Mouse (Mus musculus) intestine, embryonic 14.5 days (tissue): ENCODE measurements around the gene Srgn. TPM values are rescaled to one million over a fixed set of nuclear protein-coding genes. Genes with fewer than 3 reads are reported as not detected.

Source experiments
- ATAC-seq: fragments of 200-750 bp; cut with Nextera tagmentation; replicated peaks from 2 replicates; pipeline ENCODE4 v1.8.0; 2017; ENCODE audit warnings: low read depth, moderate number of reproducible peaks, moderate TSS enrichment, moderate library complexity; ENCODE audit not compliant: low FRiP score, low TSS enrichment
- DNase-seq: peaks from one replicate; pipeline ENCODE4 v3.0.0-alpha.2; 2018; ENCODE audit warnings: low spot score
- H3K27ac ChIP-seq: fragments of 300-500 bp; sonication (generic); 2 replicates; pipeline ENCODE4 v1.5.1; 2014; ENCODE audit warnings: low read depth, mild to moderate bottlenecking, control low read depth
- H3K27me3 ChIP-seq: fragments of 300-500 bp; sonication (generic); replicated peaks from 2 replicates; pipeline ENCODE4 v1.6.1; 2014; ENCODE audit warnings: low read length, control low read depth; ENCODE audit not compliant: control insufficient read depth, insufficient read depth
- H3K36me3 ChIP-seq: fragments of 300-500 bp; sonication (generic); 2 replicates; pipeline ENCODE4 v1.6.1; 2014; ENCODE audit warnings: low read length, control low read depth; ENCODE audit not compliant: control insufficient read depth, insufficient read depth
- H3K4me1 ChIP-seq: fragments of 300-500 bp; sonication (generic); replicated peaks from 2 replicates; pipeline ENCODE4 v1.6.1; 2014; ENCODE audit warnings: low read length, control low read depth, mixed read lengths; ENCODE audit not compliant: control insufficient read depth, insufficient read depth
- H3K4me2 ChIP-seq: fragments of 300-500 bp; sonication (generic); 2 replicates; pipeline ENCODE4 v1.6.1; 2014; ENCODE audit warnings: low read length
- H3K4me3 ChIP-seq: fragments of 300-500 bp; sonication (generic); 2 replicates; pipeline ENCODE4 v1.5.1; 2014; ENCODE audit warnings: low read depth, low read length, control low read depth, mixed read lengths
- H3K9ac ChIP-seq: fragments of 300-500 bp; sonication (generic); 2 replicates; pipeline ENCODE4 v1.6.1; 2014; ENCODE audit warnings: mild to moderate bottlenecking, low read length
- H3K9me3 ChIP-seq: fragments of 300-500 bp; sonication (generic); 2 replicates; pipeline ENCODE4 v1.6.1; 2016; ENCODE audit warnings: low read length, control low read depth; ENCODE audit not compliant: control insufficient read depth
- WGBS: fragments of 180-500 bp; shearing (Covaris S2); extraction: QIAGEN DNeasy Blood & Tissue Kit; methylation state at CpG from one replicate; pipeline ENCODE4 v1.1.7; 2014; 5-methylcytosine and 5-hydroxymethylcytosine counted together
- polyA plus RNA-seq: library from polyadenylated mRNA; unstranded; fragments of >200 nt; fragmentation: Nextera tagmentation; extraction: Ambion mirVana; gene quantifications from 2 replicates; pipeline ENCODE4 v1.2.1, GENCODE M21; 2014

The Srgn gene
- polyA plus RNA-seq, 1 experiment from 2014 or later, result 11.8 TPM

DNA sequence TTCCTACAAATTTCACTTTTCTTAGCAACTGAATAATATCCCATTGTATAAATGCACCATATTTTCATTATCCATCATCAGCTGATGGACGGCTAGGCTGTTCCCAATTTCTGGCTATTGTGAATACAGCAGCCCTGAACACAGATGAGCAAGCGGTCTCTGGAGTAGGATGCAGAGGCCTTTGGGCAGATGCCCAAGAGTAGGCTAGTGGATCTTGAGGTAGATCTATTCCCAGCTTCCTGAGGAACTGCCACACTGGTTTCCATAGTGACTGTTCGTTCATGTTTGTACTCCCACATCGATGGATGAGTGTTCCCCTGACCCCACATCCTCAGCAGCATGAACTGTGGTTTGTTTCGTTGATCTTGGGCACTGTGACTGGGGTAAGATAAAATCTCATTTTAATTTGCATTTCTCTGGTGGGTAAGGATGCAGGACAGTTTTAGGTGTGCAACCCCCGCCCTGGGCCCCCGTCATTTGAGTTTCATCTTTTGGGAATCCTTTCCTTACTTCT, 23.6 kb upstream of the Srgn start:
- ATAC-seq (no peak), DNase-seq (no peak)
- H3K4me3 ChIP-seq, result no peak overlapping the region
- H3K4me1 ChIP-seq, result no peaks in the 10 kb centered on the region
- H3K9ac ChIP-seq, result no peak overlapping the region
- no peaks in the 10 kb centered on the region for H3K27me3 ChIP-seq
- WGBS, result 75% methylated on average over 7 of the region's 7 CpGs
- no peaks in the 10 kb centered on the region for H3K36me3 ChIP-seq
- no peak overlapping the region for H3K27ac ChIP-seq
- no peaks in the 10 kb centered on the region for H3K9me3 ChIP-seq
- H3K4me2 ChIP-seq, result no peak overlapping the region

DNA sequence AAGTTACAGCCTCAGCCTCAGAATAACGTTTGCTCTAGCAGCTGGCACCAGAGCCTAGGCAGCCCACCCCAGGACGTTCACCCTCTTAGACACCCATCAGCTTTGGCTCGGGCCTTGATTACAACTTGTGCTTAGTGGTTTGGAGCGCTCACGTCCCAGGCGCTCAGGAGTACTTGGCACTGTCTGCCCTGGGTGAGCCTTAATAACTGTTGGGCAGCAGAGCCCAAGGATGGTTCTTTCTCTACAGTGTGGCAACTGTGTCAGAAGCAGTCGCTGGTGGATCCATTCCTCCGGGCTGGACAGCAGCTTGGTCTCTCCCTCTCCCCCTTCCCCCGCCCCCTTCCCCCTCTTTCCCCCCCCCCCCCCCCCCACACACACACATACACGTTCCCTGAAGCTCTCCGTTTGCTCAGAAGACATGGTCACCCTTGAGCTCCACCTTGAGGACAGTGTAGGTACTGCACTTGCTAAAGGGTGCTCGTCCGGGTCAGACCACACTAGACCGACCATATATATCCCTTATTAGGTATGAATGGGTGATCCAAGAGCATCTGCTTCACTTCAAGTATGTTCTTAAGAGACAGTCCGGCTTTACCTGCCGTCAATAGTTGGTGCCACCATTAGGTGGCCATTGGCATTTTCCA, 22.4 kb upstream of the Srgn start:
- no peak overlapping the region for H3K4me3 ChIP-seq
- no peak overlapping the region for H3K4me2 ChIP-seq
- no peaks in the 10 kb centered on the region for H3K4me1 ChIP-seq
- no peaks in the 10 kb centered on the region for H3K27me3 ChIP-seq
- no peaks in the 10 kb centered on the region for H3K9me3 ChIP-seq
- WGBS, result 25% methylated on average over 16 of the region's 16 CpGs
- no peak overlapping the region for H3K27ac ChIP-seq
- H3K9ac ChIP-seq, result no peak overlapping the region
- DNase-seq (peak; percentile 78), ATAC-seq (peak; percentile 55; the same call in 1 of the 2 replicates)
- no peaks in the 10 kb centered on the region for H3K36me3 ChIP-seq

DNA sequence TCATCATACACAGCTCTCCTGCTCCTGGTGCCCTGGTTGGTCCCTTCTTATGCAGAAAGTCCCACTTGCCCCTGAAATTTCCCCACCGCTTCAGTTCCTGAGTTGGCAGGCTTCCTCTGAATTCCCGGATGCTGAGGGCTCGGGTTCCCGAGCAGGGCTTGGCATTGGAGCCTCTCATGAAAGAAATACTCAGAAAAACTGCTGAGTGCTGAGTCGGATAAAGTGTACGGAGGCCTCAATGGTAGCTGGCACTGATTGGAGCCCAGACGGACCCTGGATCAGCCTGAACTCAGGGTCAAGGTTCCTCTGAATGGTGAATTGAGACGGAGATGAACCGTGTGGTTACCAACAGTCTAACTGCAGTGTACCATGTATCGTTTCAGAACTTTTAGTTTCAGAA, 19.2 kb upstream of the Srgn start:
- no peaks in the 10 kb centered on the region for H3K9me3 ChIP-seq
- no peak for ATAC-seq
- no peak overlapping the region for H3K27ac ChIP-seq
- no peak for DNase-seq
- H3K36me3 ChIP-seq, result no peaks in the 10 kb centered on the region
- H3K4me2 ChIP-seq, result no peak overlapping the region
- H3K4me3 ChIP-seq, result no peak overlapping the region
- H3K4me1 ChIP-seq, result no peaks in the 10 kb centered on the region
- WGBS, result 78% methylated on average over 10 of the region's 10 CpGs
- H3K27me3 ChIP-seq, result no peaks in the 10 kb centered on the region
- H3K9ac ChIP-seq, result no peak overlapping the region

DNA sequence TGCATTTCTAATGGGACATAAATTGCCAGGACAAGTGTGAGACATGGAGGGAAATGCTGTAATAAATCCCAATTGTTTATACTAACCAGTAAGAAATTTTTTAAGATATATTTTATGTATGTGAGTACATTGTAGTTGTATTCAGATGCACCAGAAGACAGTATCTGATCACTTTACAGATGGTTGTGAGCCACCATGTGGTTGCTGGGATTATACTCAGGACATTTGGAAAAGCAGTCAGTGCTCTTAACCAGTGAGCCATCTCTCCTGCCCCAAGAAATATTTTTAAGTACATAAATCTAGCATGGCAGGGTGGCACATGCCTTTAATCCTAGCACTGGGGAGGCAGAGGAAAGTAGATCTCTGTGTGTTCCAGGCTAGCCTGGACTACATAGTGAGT, 18.5 kb upstream of the Srgn start:
- Histone ChIP-seq H3K36me3 (no peaks in the 10 kb centered on the region), H3K4me1 (no peaks in the 10 kb centered on the region), H3K9me3 (no peaks in the 10 kb centered on the region), H3K27me3 (no peaks in the 10 kb centered on the region), H3K9ac (no peak overlapping the region), H3K4me3 (no peak overlapping the region), H3K27ac (no peak overlapping the region), H3K4me2 (no peak overlapping the region)
- DNase-seq (no peak), ATAC-seq (no peak)

DNA sequence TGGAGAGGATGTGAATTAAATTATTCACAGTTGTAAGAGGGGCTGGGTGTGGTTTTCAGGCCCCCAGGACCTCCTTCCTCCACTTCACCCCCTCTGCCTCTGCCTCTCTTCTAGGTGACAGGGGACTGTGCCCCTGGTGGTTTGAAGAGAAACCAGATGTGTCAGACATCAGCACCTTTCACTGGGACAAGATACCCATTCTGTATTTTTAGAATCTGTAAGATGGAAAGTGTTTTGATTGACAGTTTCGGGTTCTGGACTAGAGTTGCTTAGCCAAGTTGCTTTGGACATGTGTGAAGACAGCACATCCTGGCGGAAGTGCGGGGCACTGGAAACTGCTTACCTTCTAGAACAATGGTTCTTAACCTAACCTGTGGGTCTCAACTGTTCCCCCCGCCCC, 17.1 kb upstream of the Srgn start:
- Histone ChIP-seq H3K4me3 (no peak overlapping the region), H3K4me2 (no peak overlapping the region), H3K4me1 (no peaks in the 10 kb centered on the region), H3K27me3 (no peaks in the 10 kb centered on the region), H3K9ac (no peak overlapping the region), H3K36me3 (no peaks in the 10 kb centered on the region), H3K27ac (no peak overlapping the region), H3K9me3 (no peaks in the 10 kb centered on the region)
- 86% methylated on average over 4 of the region's 4 CpGs for WGBS
- DNase-seq, result no peak
- no peak for ATAC-seq

DNA sequence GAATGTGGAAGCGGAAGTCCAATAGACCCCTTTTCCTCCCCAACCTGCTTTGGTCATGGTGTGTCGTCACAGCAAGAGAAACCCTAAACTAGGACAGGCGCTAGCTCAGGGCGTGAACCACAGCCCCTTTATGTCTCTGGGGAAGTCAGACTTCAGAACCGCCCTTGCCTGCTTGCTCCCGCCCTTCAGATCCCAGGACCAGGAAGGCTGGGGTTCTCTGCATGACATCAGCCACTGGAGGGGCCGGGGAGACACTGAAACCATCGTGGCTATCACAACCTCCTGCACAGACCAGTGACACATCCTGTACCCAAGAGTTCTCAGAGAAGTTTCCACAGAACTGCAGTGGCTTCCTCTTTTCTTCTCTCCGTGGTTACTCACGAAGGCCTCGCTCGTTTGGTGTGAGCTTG, 16.2 kb upstream of the Srgn start:
- 82% methylated on average over 12 of the region's 12 CpGs for WGBS
- Histone ChIP-seq H3K36me3 (no peaks in the 10 kb centered on the region), H3K4me3 (no peak overlapping the region), H3K4me2 (no peak overlapping the region), H3K27ac (no peak overlapping the region), H3K4me1 (no peaks in the 10 kb centered on the region), H3K9me3 (no peaks in the 10 kb centered on the region), H3K9ac (no peak overlapping the region), H3K27me3 (no peaks in the 10 kb centered on the region)
- no peak for ATAC-seq
- no peak for DNase-seq

DNA sequence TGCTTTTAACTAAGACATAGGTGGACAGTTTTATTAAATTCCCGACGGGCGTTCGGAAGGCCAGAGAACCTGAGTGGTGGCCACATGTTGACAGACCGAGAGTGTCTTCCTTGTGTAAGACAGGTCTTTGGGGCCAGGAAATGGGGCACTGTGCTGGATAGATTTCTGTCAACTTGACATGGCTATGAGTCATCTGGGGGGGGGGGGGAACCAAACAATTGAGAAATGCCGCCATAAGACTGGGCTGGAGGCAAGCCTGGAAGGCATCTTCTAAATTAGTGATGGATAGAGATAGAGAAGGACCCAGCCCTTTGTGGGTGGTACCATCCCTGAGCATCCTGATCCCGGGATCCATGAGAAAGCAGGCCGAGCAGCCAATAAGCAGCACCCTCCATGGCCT, 15.7 kb upstream of the Srgn start:
- H3K4me1 ChIP-seq, result no peaks in the 10 kb centered on the region
- no peaks in the 10 kb centered on the region for H3K27me3 ChIP-seq
- DNase-seq, result no peak
- H3K36me3 ChIP-seq, result no peaks in the 10 kb centered on the region
- no peak overlapping the region for H3K27ac ChIP-seq
- 91% methylated on average over 8 of the region's 8 CpGs for WGBS
- H3K9me3 ChIP-seq, result no peaks in the 10 kb centered on the region
- H3K9ac ChIP-seq, result no peak overlapping the region
- no peak overlapping the region for H3K4me3 ChIP-seq
- no peak for ATAC-seq
- H3K4me2 ChIP-seq, result no peak overlapping the region

DNA sequence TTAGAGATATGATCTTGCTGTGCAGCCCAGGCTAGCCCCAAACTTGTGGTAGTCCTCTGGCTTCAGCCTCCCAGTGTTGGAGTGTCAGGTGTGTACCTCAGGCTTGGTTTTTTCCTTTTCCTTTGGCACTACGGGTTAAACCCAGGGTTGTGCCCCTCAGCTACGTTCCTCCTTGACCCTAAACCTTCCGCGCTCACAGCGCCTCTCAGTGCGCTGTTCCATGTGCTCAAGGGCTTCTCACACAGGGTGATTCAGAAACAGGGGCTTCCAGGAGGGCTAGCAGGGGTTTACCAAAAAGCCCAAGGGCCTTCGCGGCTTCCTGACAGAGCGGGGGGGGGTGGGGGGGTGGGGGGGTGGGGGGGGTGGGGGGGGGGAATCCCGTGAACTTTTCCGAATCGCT, 15.3 kb upstream of the Srgn start:
- no peaks in the 10 kb centered on the region for H3K4me1 ChIP-seq
- ATAC-seq, result no peak

DNA sequence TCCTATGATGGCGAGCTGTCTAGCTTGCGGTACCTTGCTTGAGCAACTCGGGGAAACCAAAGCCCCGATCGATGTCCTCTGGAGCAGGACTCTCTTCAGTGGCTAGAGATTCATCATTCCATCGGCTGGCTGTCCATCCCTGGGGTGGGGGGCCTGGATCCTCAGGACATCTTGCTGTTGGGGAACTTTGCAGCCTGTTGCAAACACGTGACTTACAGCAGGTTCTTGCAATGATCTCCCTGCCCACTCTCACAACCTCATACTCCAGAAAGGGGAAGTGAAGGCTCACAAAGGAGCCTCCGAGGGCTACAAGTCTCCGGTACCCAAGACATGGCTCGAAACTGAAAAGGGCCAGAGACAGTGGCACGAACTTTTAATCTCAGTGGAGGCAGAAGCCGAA, 14.2 kb upstream of the Srgn start:
- H3K36me3 ChIP-seq, result no peaks in the 10 kb centered on the region
- ATAC-seq (no peak), DNase-seq (no peak)
- no peaks in the 10 kb centered on the region for H3K27me3 ChIP-seq
- H3K4me3 ChIP-seq, result no peak overlapping the region
- no peak overlapping the region for H3K4me2 ChIP-seq
- no peaks in the 10 kb centered on the region for H3K9me3 ChIP-seq
- 93% methylated on average over 12 of the region's 12 CpGs for WGBS
- H3K27ac ChIP-seq, result no peak overlapping the region
- no peaks in the 10 kb centered on the region for H3K4me1 ChIP-seq
- H3K9ac ChIP-seq, result no peak overlapping the region

More for the DNA sequence above, 15.3 kb upstream of the Srgn start:
- Histone ChIP-seq H3K9ac (no peak overlapping the region), H3K4me3 (no peak overlapping the region), H3K9me3 (no peaks in the 10 kb centered on the region), H3K36me3 (no peaks in the 10 kb centered on the region), H3K4me2 (no peak overlapping the region), H3K27ac (no peak overlapping the region), H3K27me3 (no peaks in the 10 kb centered on the region)
- WGBS, result 90% methylated on average over 12 of the region's 12 CpGs
- DNase-seq, result no peak
